8 mouse cellular contexts compared by ENCODE assay signal in genomic region chr3:92080462-92081284, GRCm38 (mm10). TPM values are rescaled to one million over a fixed set of nuclear protein-coding genes. Genes with fewer than 3 reads are reported as not detected.
DNase-seq lines count a peak whose midpoint lies in the region; ATAC-seq and TF ChIP-seq lines count a peak whose summit lies in the region.
"Had no signal": no experiment of that assay in that cellular context is flagged by ENCODE, and none has a peak within 500 bp of the region (broad histone marks: within the 10 kb centered on the region; RNA-seq: fewer than 3 reads in every experiment).

No protein-coding gene starts in this region.

- peak; percentile 77 for ATAC-seq in heart, embryonic 12.5 days (ENCODE audit: insufficient number of reproducible peaks, low FRiP score)
- ATAC-seq in kidney, embryonic 16.5 days (ENCODE audit: low FRiP score, low TSS enrichment) = peak; percentile 88
- peak; percentile 90 for ATAC-seq in midbrain, postnatal 0 days (ENCODE audit: low FRiP score)

- DNase-seq in brain, embryonic 14.5 days (ENCODE audit: low read depth) = peak; percentile 86
- peak; percentile 52 for DNase-seq in liver
- peak; percentile 68 for DNase-seq in midbrain, postnatal 0 days (ENCODE audit: low spot score)
- DNase-seq in testis, postnatal 14 days (ENCODE audit: low spot score) = peak; percentile 49

- peak overlapping the region; percentile 98 for H3K4me2 ChIP-seq in heart, embryonic 12.5 days
- H3K4me2 ChIP-seq in kidney, embryonic 16.5 days (replicated peaks; ENCODE audit: low read depth, low read length) = peak overlapping the region; percentile 96
- H3K4me2 ChIP-seq in midbrain, postnatal 0 days (ENCODE audit: low read depth, low read length, poor library complexity, severe bottlenecking) = peak overlapping the region; percentile 62

- under 1% methylated on average over 71 of the region's 82 CpGs for WGBS in heart, embryonic 12.5 days
- under 1% methylated on average over 67 of the region's 82 CpGs for WGBS in kidney, embryonic 16.5 days
- WGBS in midbrain, postnatal 0 days = under 1% methylated on average over 57 of the region's 82 CpGs

- peak overlapping the region; percentile 87 for H3K9ac ChIP-seq in heart, embryonic 12.5 days
- H3K9ac ChIP-seq in kidney, embryonic 16.5 days (replicated peaks; ENCODE audit: low read length) = peak overlapping the region; percentile 64
- H3K9ac ChIP-seq in midbrain, postnatal 0 days (replicated peaks; ENCODE audit: low read length, poor library complexity, severe bottlenecking) = peak overlapping the region; percentile 88

- H3K27ac ChIP-seq in embryonic fibroblast, embryonic 13.5 days (ENCODE audit: insufficient read depth, low read length) = no peak overlapping the region
- peak overlapping the region; percentile 59 for H3K27ac ChIP-seq in heart, embryonic 12.5 days (ENCODE audit: poor library complexity, severe bottlenecking)
- H3K27ac ChIP-seq in kidney, embryonic 16.5 days (ENCODE audit: low read length) = peak overlapping the region; percentile 50; the same call in 1 of the 2 replicates
- peak overlapping the region; percentile 97 for H3K27ac ChIP-seq in midbrain, postnatal 0 days (ENCODE audit: low read depth, low read length)

- peak overlapping the region; percentile 54 for H3K4me3 ChIP-seq in embryonic fibroblast, embryonic 13.5 days (ENCODE audit: insufficient read depth, low read length)
- peak overlapping the region; percentile 90 for H3K4me3 ChIP-seq in heart, embryonic 12.5 days
- H3K4me3 ChIP-seq in kidney, embryonic 16.5 days (ENCODE audit: low read length) = peak overlapping the region; percentile 73
- peak overlapping the region; percentile 77 for H3K4me3 ChIP-seq in midbrain, postnatal 0 days (ENCODE audit: low read depth, low read length)

- H3K36me3 ChIP-seq in heart, embryonic 12.5 days = no peaks in the 10 kb centered on the region
- no peaks in the 10 kb centered on the region for H3K36me3 ChIP-seq in kidney, embryonic 16.5 days (ENCODE audit: insufficient read depth, low read length)
- no peaks in the 10 kb centered on the region for H3K36me3 ChIP-seq in midbrain, postnatal 0 days (ENCODE audit: insufficient read depth, low read length)

- H3K9me3 ChIP-seq in heart, embryonic 12.5 days (replicated peaks) = no peaks in the 10 kb centered on the region
- H3K9me3 ChIP-seq in kidney, embryonic 16.5 days (ENCODE audit: low read length) = no peaks in the 10 kb centered on the region
- H3K9me3 ChIP-seq in midbrain, postnatal 0 days (ENCODE audit: low read length) = no peaks in the 10 kb centered on the region

- TF ChIP-seq CTCF in brain, embryonic 14.5 days (IDR thresholded peaks at IDR 0.05; ENCODE audit: borderline replicate concordance, extremely low read depth, insufficient read depth, insufficient read length) = no peak
- no peak for TF ChIP-seq CTCF in embryonic fibroblast, embryonic 13.5 days (IDR thresholded peaks at IDR 0.05; ENCODE audit: borderline replicate concordance, insufficient read depth, low read length)
- TF ChIP-seq CTCF in midbrain, postnatal 0 days (IDR thresholded peaks at IDR 0.05) = peak; percentile 53

- no peaks in the 10 kb centered on the region; the same call in 1 of the 2 replicates for H3K4me1 ChIP-seq in embryonic fibroblast, embryonic 13.5 days (ENCODE audit: control insufficient read depth, insufficient read depth, low read length)
- H3K4me1 ChIP-seq in heart, embryonic 12.5 days (replicated peaks) = no peaks in the 10 kb centered on the region
- H3K4me1 ChIP-seq in kidney, embryonic 16.5 days (ENCODE audit: insufficient read depth, low read length) = no peaks in the 10 kb centered on the region; the same call in 1 of the 2 replicates
- H3K4me1 ChIP-seq in midbrain, postnatal 0 days (ENCODE audit: insufficient read depth, low read length) = 0 out of 2 replicates have a peak, but pooled peaks cover 6% of the 10 kb centered on the region

- 0 out of 2 replicates have a peak, but pooled peaks have one; percentile 8 for TF ChIP-seq POLR2A in brain, embryonic 14.5 days (IDR thresholded peaks at IDR 0.05; ENCODE audit: borderline replicate concordance, extremely low read depth, insufficient read depth, insufficient read length, poor library complexity, severe bottlenecking)
- TF ChIP-seq POLR2A in embryonic fibroblast, embryonic 13.5 days (IDR thresholded peaks at IDR 0.05; ENCODE audit: low read depth, low read length) = no peak

- H3K27me3 ChIP-seq in heart, embryonic 12.5 days (replicated peaks) = peaks cover 26% of the 10 kb centered on the region
- H3K27me3 ChIP-seq in kidney, embryonic 16.5 days (ENCODE audit: insufficient read depth, low read length) = peaks cover 24% of the 10 kb centered on the region
- H3K27me3 ChIP-seq in midbrain, postnatal 0 days (ENCODE audit: insufficient read depth, low read length) = no peaks in the 10 kb centered on the region; the same call in 1 of the 2 replicates

RNA-seq across cellular contexts. Expression of gene Lor, which starts 2.3 kb away (rescaled TPM):
- 5.8 and 7.6 TPM in 2 replicates for polyA plus RNA-seq in brain, embryonic 14.5 days (2012; rRNA removed)
- not detected in 2 replicates for polyA plus RNA-seq in embryonic fibroblast, embryonic 13.5 days (2011; ENCODE audit: insufficient read length, low read depth, missing spikeins)
- polyA plus RNA-seq in heart, embryonic 12.5 days (2016; fragmentation: Nextera tagmentation; extraction: Ambion mirVana) = 0.86 and 1.1 TPM in 2 replicates
- polyA plus RNA-seq in kidney, embryonic 16.5 days (2015; fragmentation: Nextera tagmentation; extraction: Ambion mirVana) = 0.63 and 0.69 TPM in 2 replicates
- total RNA-seq in midbrain, postnatal 0 days (2014; rRNA removed) = 4.4 and 4.6 TPM in 2 replicates
- polyA plus RNA-seq in midbrain, postnatal 0 days (2015; fragmentation: Nextera tagmentation; extraction: Ambion mirVana) = 11.3 and 13.2 TPM in 2 replicates
- total RNA-seq: neutrophil, adult 5-6 weeks had no signal

RNA-seq across cellular contexts. Expression of gene Prr9, which starts 43.1 kb away (rescaled TPM):
- not detected in 2 replicates for polyA plus RNA-seq in brain, embryonic 14.5 days (2012; rRNA removed)
- 0.42 TPM in 1 of 2 replicates, not detected in the other for polyA plus RNA-seq in embryonic fibroblast, embryonic 13.5 days (2011; ENCODE audit: insufficient read length, low read depth, missing spikeins)
- polyA plus RNA-seq in heart, embryonic 12.5 days (2016; fragmentation: Nextera tagmentation; extraction: Ambion mirVana) = not detected in 2 replicates
- polyA plus RNA-seq in kidney, embryonic 16.5 days (2015; fragmentation: Nextera tagmentation; extraction: Ambion mirVana) = not detected in 2 replicates
- total RNA-seq in midbrain, postnatal 0 days (2014; rRNA removed) = 0.33 TPM in 1 of 2 replicates, not detected in the other
- polyA plus RNA-seq in midbrain, postnatal 0 days (2015; fragmentation: Nextera tagmentation; extraction: Ambion mirVana) = not detected in 2 replicates
- total RNA-seq: neutrophil, adult 5-6 weeks had no signal
